In genomic region chr8:87891884-87892283, GRCm38 (mm10) we compare ENCODE assay signal across 8 mouse cellular contexts.
DNase-seq lines count a peak whose midpoint lies in the region; ATAC-seq lines count a peak whose summit lies in the region.

No protein-coding gene starts in this region.

- no peaks in the 10 kb centered on the region for H3K36me3 ChIP-seq in embryonic facial prominence, embryonic 15.5 days
- no peaks in the 10 kb centered on the region for H3K36me3 ChIP-seq in kidney, embryonic 14.5 days (ENCODE audit: control insufficient read depth, insufficient read depth, low read length)
- H3K36me3 ChIP-seq in midbrain, embryonic 12.5 days, result no peaks in the 10 kb centered on the region

- H3K4me1 ChIP-seq in embryonic facial prominence, embryonic 15.5 days, result peaks cover 61% of the 10 kb centered on the region
- H3K4me1 ChIP-seq in kidney, embryonic 14.5 days (ENCODE audit: control insufficient read depth, insufficient read depth, low read length), result peaks cover 35% of the 10 kb centered on the region
- peaks cover 77% of the 10 kb centered on the region for H3K4me1 ChIP-seq in midbrain, embryonic 12.5 days

- H3K27me3 ChIP-seq in embryonic facial prominence, embryonic 15.5 days, result no peaks in the 10 kb centered on the region
- no peaks in the 10 kb centered on the region for H3K27me3 ChIP-seq in kidney, embryonic 14.5 days (ENCODE audit: control insufficient read depth, insufficient read depth, low read length)
- H3K27me3 ChIP-seq in midbrain, embryonic 12.5 days, result no peaks in the 10 kb centered on the region

- ATAC-seq in embryonic facial prominence, embryonic 15.5 days (ENCODE audit: insufficient number of reproducible peaks, low FRiP score, low TSS enrichment, low read depth), result no peak
- no peak for ATAC-seq in kidney, embryonic 14.5 days (ENCODE audit: low FRiP score, low TSS enrichment)
- ATAC-seq in midbrain, embryonic 12.5 days (ENCODE audit: low FRiP score, low read depth), result no peak
- no peak for ATAC-seq in megakaryocyte progenitor cell, adult 5-6 weeks (replicated peaks; ENCODE audit: poor library complexity)

- H3K4me3 ChIP-seq in embryonic facial prominence, embryonic 15.5 days (replicated peaks), result no peak overlapping the region
- no peak overlapping the region for H3K4me3 ChIP-seq in kidney, embryonic 14.5 days (ENCODE audit: low read length)
- no peak overlapping the region for H3K4me3 ChIP-seq in midbrain, embryonic 12.5 days

- H3K9ac ChIP-seq in embryonic facial prominence, embryonic 15.5 days, result no peak overlapping the region
- no peak overlapping the region for H3K9ac ChIP-seq in kidney, embryonic 14.5 days (ENCODE audit: low read depth, low read length)
- peak overlapping the region; percentile 43; the same call in 1 of the 2 replicates for H3K9ac ChIP-seq in midbrain, embryonic 12.5 days (replicated peaks)

- H3K4me2 ChIP-seq in embryonic facial prominence, embryonic 15.5 days (replicated peaks), result no peak overlapping the region
- no peak overlapping the region for H3K4me2 ChIP-seq in kidney, embryonic 14.5 days (replicated peaks; ENCODE audit: low read depth, low read length)
- H3K4me2 ChIP-seq in midbrain, embryonic 12.5 days (replicated peaks), result no peak overlapping the region

- peak overlapping the region; percentile 17; the same call in 1 of the 2 replicates for H3K27ac ChIP-seq in embryonic facial prominence, embryonic 15.5 days (replicated peaks)
- peak overlapping the region; percentile 74; the same call in 1 of the 2 replicates for H3K27ac ChIP-seq in kidney, embryonic 14.5 days (ENCODE audit: low read depth, low read length)
- peak overlapping the region; percentile 79 for H3K27ac ChIP-seq in midbrain, embryonic 12.5 days (replicated peaks)

- peak; percentile 28 for DNase-seq in embryo, embryonic 10 days (ENCODE audit: low spot score)
- DNase-seq in embryo, embryonic 10.5 days (ENCODE audit: low spot score), result no peak
- DNase-seq in left cerebral cortex, adult 11 months (ENCODE audit: low spot score), result no peak
- DNase-seq in frontal cortex, adult 2 months (ENCODE audit: extremely low spot score in 1 of 2, low spot score in 1 of 2), result no peak

- no peaks in the 10 kb centered on the region for H3K9me3 ChIP-seq in embryonic facial prominence, embryonic 15.5 days (replicated peaks)
- H3K9me3 ChIP-seq in kidney, embryonic 14.5 days (ENCODE audit: control insufficient read depth, low read length), result no peaks in the 10 kb centered on the region
- H3K9me3 ChIP-seq in midbrain, embryonic 12.5 days, result no peaks in the 10 kb centered on the region

Comparison
In these comparisons a context has a peak if more than half of its experiments do, and no peak if none do; other contexts are left out.
1. H3K27ac ChIP-seq: peak in every context shown above with its lines; median percentile 79 in midbrain, embryonic 12.5 days; 74 in kidney, embryonic 14.5 days; 17 in embryonic facial prominence, embryonic 15.5 days.